Mouse (Mus musculus) gastrocnemius, postnatal 36 days (tissue): Measurements from ENCODE around the gene Syt16. TPM values are rescaled to one million over a fixed set of nuclear protein-coding genes. Genes with fewer than 3 reads are reported as not detected.
A peak's percentile ranks its signal among the peaks of the same experiment; 100 is the strongest.

Experiments used
- DNase-seq, 2 experiments: peaks; one replicate each; pipeline ENCODE4 v3.0.0; 2022
- intact Hi-C: fragments of 180-260 bp; cut with DNase I; formaldehyde crosslinking; loops from one replicate; pipeline ENCODE4 v1.15.1; 2025
- total RNA-seq, 2 experiments: library from RNA; stranded (reverse); gene quantifications; 2 replicates each; pipeline ENCODE4 v1.2.3; 2021

Gene Syt16
- total RNA-seq, 2 experiments from 2014 or later: not detected

GRCm38 (mm10) chr12:74002449-74002848 lies 5.0 kb downstream of the Syt16 start:
- DNase-seq: no peak
- intact Hi-C loops: loop anchor here (10.0 kb wide), 1 partner anchor 292 kb away; no protein-coding TSS in a partner anchor

GRCm38 (mm10) chr12:74009448-74009911 lies 12.0 kb downstream of the Syt16 start:
- intact Hi-C loops: loop anchor here (5.0 to 10.0 kb wide), 2 partner anchors 285 to 447 kb away; no protein-coding TSS in a partner anchor
- DNase-seq: peak in 1 of 2 experiments; percentile 11

GRCm38 (mm10) chr12:74013739-74014138 lies 16.3 kb downstream of the Syt16 start:
- intact Hi-C loops: loop anchor here (2.0 kb wide), 1 partner anchor 309 kb away; no protein-coding TSS in a partner anchor
- DNase-seq: peak; percentile 66 to 80

GRCm38 (mm10) chr12:74014739-74015270 lies 17.3 kb downstream of the Syt16 start:
- intact Hi-C loops: loop anchor here (2.0 kb wide), 1 partner anchor 310 kb away; no protein-coding TSS in a partner anchor
- no peak for DNase-seq

DNA sequence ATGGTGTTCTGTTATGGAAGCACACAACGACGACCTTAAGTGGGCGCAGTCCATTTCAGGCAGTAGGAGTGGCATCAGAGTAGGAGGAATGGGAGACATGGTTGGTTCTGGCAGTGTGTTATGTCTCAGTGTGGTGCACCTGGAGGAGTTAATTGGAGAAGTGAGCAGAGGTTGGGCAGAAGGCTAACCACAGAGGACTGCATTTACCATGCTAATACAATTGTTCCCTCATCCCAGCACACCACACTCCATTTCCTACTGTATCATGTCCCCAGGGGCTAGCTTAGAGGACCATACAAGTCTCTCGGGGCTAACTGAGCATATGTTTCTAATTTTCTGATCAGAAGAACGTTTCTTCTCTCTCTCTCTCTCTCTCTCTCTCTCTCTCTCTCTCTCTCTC lies 18.0 kb downstream of the Syt16 start:
- no peak for DNase-seq
- intact Hi-C loops: loop anchor here (2.0 kb wide), 1 partner anchor 311 kb away; no protein-coding TSS in a partner anchor

DNA sequence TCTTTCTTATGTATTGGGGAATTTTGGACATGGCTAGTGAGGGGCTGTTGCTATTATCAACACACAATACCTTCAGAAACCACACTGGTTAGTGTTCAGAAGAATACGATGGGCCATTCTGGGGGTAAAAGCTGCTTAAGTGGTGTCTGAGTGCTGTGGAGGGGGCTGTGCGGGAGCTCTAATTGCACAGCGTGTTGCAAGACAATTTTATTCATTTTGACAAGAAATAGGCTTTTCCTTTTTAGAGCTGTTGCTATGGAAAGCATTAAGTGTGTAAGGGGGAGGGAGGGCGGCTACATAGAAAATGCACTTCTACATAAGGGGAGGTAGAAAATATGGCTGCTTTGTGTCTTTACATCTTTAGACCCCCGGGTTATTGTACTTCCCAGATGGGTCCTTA lies 25.8 kb downstream of the Syt16 start:
- intact Hi-C loops: no loop called here
- no peak for DNase-seq

- no peak for DNase-seq
- intact Hi-C loops: no loop called here
Observed at GRCm38 (mm10) chr12:74024912-74025311, 27.5 kb downstream of the Syt16 start.

DNA sequence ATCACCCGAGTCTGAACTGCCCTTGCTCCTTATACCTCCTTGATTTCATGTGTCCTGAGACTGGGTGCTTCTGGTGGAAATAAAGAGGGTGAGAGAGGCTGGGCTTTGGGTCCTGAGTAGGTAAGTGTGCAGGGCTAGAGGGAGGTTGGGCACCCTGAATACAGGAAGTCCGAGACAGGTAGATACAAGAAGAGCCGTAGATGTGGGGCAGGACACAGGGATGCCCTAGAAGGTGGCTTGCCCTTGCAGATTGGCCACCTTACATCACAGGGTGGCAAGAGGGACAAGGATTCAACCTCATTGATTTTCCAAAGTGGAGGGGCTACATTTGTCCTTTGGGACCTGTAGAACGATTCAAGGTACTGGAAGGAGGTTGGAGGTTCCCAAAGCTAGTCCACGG lies 45.8 kb downstream of the Syt16 start:
- intact Hi-C loops: no loop called here
- DNase-seq: no peak

DNA sequence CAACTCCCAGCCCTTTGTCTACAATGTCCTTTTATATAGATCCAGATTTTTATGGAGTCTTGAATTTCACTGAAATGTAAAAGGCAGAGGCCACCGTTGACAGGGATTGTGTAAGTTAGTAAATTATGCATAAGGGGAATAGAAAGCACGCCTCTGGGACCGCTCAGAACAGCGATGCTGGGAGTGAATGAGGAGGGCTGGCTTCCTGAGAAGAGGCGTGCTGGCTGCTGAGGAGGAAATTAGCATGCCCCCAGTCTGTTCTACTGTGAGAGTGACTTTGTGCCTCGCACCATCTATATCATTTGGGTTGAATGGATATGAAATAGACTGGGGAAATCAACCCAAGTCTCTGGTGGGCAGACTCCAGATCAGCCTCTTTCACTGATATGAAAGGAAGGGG lies 46.3 kb downstream of the Syt16 start:
- no peak for DNase-seq
- intact Hi-C loops: no loop called here

DNA sequence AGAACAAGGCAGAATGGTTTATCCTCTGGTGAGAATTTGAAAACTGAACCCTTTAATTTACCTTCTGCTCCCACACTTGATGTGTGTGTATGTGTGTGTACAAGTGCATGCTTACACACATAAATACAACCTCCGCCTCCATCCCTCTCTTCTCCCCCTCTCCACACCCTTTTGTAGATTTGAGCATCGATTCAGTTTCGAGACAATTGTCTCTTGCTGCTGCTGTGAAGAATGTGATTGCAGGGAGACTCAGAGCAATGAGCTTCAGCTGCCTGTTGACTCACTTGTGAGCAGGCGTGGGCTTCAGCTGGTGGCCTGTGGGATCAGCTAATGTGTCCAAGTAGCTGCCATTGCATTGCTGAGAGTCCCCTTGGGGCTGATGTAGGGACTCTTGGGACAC lies 46.8 kb downstream of the Syt16 start:
- intact Hi-C loops: no loop called here
- no peak for DNase-seq

GRCm38 (mm10) chr12:74055336-74055931 lies 58.0 kb downstream of the Syt16 start:
- no peak for DNase-seq
- intact Hi-C loops: loop anchor here (5.0 kb wide), 1 partner anchor 237 kb away; no protein-coding TSS in a partner anchor

- no peak for DNase-seq
- intact Hi-C loops: loop anchor here (5.0 kb wide), 1 partner anchor 236 kb away; no protein-coding TSS in a partner anchor
Observed at GRCm38 (mm10) chr12:74056162-74056561, 58.7 kb downstream of the Syt16 start.

DNA sequence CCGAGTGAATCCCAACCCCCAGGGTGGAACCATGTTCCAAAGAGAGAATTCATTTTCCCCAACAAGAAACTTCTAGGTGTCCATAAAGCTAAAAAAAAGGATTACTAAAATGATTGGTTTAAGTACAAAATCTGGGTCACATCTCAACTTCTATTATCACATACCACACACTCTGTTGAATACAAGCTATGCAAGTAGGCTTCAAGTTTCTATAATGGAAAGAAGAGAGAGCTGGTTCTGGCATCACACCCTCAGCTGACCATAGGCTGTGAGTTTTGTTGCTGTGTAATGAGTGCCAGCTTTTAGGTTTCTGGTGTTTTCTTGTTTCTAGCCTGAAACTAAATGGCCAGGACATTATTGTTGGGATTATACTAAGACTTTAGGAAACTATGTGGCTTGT lies 65.1 kb downstream of the Syt16 start:
- DNase-seq: no peak
- intact Hi-C loops: no loop called here

DNA sequence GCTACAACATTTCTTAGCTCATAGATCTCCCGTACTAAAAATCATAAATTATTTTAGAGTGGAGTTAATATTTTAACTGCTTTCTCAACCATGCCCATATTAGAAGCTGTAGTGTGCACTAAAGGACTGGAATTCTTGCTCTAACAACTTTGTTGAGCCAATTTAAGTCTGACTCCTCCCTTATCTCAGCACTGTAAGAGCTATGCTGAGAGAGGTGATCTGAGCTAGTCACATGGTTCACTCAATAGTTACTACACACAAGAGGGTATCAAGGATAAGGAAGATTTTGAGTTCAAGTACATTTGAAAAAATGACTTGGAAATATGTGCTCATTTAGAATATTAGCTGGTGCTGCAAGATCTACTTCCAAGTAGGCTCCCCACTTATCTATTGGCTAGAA lies 71.5 kb downstream of the Syt16 start:
- intact Hi-C loops: no loop called here
- DNase-seq: no peak

- DNase-seq: no peak
- intact Hi-C loops: no loop called here
Observed at GRCm38 (mm10) chr12:74075590-74075989, 78.1 kb downstream of the Syt16 start.

- DNase-seq: no peak
- intact Hi-C loops: no loop called here
Observed at GRCm38 (mm10) chr12:74076091-74076490, 78.6 kb downstream of the Syt16 start.

- no peak for DNase-seq
- intact Hi-C loops: no loop called here
Observed at GRCm38 (mm10) chr12:74081122-74081521, 83.7 kb downstream of the Syt16 start.

DNA sequence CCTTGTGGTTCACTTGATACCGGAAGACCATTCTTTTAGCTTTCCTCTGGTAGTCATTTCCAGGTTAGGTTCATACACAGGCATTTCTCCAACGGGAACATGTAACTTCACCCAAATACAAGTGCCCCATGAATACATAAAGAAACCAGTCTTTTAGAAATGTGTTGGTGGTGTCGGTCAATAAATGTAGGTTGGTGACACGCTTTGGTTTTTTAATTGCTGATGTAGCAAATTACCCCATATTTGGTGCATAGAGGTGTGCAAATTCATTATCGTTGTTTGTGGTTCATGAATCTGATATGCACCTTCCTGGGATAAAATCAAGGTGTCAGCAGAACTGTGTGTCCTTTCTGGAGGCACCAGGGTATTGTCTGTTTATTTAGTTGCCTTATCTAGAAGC lies 86.9 kb downstream of the Syt16 start:
- no peak for DNase-seq
- intact Hi-C loops: no loop called here

- intact Hi-C loops: no loop called here
- DNase-seq: no peak
Observed at GRCm38 (mm10) chr12:74087086-74087485, 89.6 kb downstream of the Syt16 start.

DNA sequence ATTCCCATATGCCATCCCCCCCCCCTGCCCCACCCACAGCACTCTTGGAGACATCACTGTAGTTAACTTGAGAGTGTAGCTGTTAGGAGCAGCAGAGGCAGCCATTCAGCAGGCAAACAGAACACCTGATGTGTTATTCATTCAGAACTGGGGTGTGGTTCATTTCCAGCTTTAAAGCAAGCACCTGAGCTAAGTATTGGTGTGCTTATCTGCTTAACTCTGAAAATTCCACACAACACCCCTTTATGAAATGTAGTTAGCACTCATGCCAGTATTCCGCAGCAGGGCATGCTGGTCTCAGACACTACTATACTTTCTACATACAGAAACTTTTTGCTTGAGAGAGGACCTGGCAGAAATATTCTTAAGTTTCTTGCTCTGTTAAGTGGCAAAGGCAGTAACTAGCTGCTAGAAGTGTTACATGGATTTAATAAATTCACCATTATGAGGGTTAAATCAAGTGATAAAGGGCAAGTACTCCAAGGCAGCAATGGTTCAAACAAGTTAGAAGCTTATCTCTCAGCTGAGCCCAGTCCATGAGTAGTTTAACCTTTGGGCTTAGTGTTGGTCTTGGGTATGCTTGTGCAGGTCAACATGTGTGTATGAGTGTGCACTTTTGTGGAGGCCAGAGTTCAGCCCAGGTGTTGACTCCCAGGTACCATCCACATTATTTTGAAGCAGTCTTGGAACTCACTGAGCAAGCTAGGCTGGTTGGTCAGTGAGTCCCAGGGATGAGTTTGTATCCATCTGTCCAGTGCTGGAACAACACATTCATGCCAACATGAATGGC lies 92.1 kb downstream of the Syt16 start:
- intact Hi-C loops: no loop called here
- no peak for DNase-seq

DNA sequence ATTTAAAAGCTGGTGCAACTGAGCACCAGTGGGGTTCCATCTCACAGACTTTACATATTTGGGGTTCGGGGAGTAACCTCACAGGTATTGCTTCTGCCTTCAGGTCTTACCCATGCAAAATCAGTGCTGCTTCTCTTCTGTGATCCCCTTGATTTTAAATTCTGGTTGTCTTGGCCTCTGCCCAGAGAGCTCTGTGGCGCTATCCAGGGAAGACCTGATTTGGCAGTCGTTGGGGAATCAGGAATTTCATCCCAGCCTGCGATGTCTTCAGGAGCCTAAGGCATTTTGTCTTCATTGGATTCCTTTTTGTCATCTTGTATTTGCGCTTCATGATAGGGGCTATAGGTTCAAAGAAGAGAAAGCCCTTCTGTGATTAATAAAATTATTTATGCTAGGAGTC lies 95.1 kb downstream of the Syt16 start:
- intact Hi-C loops: no loop called here
- DNase-seq: no peak
